Mouse (Mus musculus) layer of hippocampus, adult 9-10 months (tissue): ENCODE measurements at regions not wholly inside any gene's neighbourhood (a gene's known extent, or its start where the extent isn't known, plus 50 kb on each side); places are given as distances from the start of the nearest gene placed in this dataset.

Experiments used
- DNase-seq: peaks from one replicate; pipeline ENCODE4 v3.0.0; 2022; ENCODE audit warnings: low spot score

DNA sequence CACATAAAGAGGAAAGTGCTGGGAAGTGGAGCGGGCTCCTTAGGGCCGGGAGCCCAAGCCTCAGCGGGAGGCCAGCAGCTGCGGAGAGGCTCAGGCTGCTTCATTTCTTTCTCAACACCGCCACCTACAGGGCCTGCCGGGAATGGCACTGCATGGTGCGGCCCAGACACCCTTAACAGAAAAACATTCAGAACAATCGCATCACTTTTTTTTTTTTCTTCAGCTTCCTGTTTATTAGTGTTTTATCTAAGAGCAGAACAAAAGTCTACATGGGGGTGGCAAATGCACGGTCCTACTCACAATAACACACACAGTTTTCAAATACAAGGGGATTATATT, 195.0 kb upstream of the Spdye4c start:
- peak; percentile 97 for DNase-seq

DNA sequence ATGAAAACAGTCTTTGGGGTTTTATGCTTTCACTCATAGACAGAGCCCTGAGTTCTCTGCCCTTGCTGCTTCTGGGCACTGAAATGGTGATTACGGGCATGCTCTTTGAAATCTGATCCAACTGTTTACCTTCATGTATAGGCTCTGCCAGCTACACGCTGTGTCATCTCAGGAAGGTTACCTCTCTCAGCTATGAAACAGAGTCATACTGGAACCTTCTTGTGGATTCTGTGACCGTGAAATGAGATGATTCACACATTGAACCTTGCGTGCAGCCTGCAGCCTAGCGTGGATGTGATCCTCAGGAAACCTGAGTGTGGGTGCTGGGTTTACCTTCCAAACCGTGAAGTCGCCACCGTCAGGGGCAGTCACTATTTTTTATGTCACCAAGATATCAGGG, 189.7 kb upstream of the Spdye4c start:
- DNase-seq: no peak

DNA sequence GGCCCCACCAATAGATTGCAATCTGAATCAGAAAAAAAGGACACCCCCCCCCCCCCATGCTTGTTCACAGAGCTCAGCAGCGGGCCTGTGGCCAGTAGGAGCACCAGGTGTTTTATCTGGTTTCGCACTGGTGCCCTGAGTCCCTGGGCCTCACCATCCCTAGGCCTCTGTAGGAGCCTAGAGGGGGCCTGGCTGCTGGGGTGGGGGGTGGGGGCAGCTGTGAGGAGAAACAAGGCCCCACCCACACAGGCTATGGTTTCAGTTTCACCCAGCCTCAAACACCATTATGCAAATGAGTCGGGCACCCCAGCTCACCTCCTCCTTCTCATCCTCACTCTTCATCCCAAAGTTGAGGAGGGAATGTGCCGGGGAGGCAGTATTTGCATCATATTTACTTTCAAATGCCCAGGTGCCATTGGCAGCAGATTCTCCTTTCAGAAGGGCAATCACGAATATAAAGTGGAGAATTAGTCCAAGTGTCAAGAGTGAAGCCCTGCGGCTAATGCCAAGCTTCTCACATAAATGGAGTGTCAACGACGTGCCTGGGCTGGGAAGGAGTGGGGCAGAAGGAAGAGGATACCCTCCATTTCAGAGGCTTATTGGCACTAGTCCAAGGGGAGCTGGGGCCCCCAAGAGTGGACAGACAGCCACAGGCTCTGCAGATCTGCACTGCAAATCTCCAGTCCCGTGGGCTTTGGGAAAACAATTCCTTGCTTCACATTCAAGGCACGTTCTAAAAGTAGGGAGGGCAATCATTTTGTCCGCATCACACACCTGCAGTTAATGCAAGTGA, 187.7 kb upstream of the Spdye4c start:
- no peak for DNase-seq

DNA sequence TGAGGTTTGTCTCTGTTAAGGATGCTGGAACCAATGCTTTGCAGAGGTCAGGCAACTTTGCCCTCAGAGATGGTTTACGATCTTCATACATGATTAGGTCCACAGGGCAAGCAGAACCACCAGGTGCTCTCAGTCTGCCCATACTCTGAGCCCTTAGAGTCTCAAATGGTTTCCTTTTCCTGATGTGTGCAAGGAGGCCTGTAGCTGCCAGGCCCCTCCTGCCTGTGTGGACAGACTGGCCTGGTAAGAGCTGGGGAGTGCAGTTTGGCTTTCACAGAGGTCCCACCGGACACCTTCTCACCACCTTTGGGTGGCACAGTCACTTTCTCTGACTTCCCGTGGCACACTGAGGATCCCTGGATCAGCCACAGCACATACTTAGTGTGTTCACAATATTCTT, 186.6 kb upstream of the Spdye4c start:
- no peak for DNase-seq

DNA sequence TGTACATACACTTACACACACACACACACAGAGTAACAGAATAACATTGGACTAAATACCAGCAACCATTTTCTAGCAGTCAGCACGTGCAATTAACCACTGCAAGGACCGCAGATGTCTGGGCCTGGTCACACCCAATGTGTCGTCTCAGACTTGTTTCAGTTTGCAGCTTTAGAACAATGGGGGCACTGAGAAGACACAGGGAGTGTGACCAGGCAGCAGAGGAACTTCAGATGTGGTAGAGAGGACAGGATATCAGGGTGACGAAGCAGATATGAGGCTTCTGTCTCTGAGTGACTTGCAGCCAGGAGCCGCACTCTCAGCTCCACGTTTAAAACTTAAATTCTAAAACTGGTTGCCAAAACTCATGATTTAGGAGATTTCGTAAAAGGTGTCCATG, 183.9 kb upstream of the Spdye4c start:
- no peak for DNase-seq

DNA sequence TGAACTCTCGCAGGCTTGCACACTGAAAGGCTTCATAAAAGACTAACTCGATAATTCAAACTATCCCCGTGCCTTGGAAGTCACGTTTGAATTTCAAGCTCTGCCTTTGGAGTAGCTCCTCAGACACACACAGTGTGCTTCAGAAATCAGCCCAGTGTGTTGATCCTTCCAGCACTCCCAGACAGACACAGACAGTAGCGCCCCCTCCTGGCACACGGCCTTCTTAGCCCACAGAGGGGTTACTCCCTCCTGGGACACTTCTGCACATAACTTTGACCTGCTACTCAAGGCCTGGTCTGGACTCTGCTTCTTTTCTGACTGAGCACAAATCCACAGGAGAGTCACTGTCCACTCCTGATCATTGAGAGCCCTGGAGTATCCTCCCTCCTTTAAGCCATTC, 182.3 kb upstream of the Spdye4c start:
- no peak for DNase-seq

DNA sequence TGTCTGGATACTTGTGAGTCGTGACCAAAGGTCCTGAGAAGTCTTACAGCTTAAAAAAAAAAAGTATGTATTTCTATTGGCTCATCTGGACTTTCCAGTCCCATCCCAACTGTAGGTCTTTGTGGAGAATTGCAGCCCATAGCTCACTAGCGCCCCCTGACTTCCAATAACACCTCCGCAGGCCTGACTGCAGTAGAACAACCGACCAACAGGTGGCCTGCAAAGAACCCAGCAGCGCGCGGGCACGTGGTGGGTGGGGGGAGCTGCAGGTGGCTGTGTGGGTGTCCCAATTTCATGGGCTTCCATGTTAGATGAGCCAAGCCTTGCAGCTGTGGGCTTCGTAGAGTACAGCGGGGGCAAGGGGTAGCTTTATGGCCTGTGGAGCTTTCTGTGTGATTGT, 178.7 kb upstream of the Spdye4c start:
- DNase-seq: no peak

DNA sequence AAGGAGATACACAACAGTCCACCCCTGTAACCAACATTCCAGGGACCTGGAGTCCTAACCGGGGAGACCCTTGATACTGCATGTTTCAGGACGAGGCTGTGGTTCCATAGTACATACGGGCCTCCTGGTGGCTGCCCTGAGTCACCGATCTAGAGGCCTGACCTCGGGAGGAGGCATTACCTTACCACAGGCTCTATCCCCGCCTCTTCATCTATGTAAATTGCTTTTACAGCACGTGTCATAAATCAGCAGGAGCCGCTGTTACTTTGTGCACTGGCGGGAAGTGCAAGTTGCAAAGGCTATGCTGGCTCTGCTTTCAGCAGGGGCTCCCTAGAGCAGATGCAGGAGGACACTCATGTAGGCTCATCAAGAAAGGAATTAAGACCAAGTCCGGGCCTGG, 178.0 kb upstream of the Spdye4c start:
- DNase-seq: no peak

DNA sequence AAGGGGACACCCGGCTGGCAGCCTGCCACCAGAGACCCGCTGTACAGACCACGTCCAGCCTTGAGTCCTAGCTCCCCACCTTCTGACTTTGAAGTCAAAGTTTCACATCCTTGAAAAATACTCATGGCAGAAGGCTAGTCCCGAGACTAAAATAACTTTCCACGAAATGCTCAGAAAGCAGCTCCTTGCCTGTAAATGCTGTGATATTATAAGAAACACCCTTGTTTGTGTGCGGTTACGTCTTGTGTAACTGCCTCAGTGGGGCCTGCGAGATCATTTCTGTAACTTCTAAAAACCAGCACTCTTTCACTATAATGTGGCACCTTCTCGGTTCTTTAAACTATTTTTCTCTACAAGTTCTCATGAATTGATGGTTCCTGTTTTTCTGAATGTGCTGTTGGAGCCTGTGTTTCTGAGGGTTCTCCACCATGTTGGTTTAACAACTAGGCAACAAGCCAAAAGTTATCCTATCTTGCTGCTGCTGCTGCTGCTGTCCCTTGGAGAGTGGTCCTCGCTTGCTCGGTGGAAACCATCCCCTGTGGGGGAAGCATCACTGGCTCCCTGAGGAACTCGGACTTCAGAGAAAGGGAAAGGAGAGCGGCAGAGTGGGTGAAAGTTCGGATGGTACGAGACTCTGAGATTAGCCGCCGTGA, 176.3 kb upstream of the Spdye4c start:
- no peak for DNase-seq

DNA sequence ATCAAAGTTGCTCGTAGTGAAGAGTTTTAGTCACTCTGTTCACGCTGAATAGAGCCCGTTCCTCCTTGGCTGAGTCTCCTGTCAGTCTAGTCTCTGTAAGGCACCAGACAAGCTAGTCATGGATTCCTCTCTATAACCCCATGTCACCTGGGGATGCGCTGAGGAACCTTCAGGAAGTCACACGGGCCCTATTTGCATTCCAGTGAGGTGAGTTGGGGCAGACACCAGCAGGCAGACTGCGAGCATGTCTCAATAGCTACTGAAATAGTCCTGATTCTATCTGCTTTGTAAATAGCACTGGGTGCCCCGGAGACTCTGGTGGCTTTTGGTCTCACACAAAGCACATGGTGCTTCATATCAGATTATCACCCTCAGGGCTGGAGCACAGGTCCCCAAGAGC, 174.6 kb upstream of the Spdye4c start:
- DNase-seq: no peak

DNA sequence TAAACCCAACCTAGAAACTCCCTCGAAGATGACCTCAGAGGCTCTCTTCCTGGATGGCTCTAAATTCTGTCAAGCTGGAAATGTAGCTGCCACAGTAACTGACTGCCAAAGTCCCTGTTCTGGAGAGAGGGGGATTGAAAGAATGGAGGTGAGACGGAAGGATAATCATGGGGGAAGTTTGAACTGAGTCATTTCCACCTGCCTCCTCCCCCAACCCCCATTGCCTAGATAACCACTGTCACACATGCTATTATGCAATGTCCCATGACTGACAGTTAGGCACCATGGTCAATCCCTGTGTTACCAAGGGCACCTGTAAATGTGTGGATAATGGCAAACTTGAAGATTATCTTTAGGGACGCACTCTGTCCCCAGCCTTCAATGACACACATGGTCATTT, 172.0 kb upstream of the Spdye4c start:
- no peak for DNase-seq

DNA sequence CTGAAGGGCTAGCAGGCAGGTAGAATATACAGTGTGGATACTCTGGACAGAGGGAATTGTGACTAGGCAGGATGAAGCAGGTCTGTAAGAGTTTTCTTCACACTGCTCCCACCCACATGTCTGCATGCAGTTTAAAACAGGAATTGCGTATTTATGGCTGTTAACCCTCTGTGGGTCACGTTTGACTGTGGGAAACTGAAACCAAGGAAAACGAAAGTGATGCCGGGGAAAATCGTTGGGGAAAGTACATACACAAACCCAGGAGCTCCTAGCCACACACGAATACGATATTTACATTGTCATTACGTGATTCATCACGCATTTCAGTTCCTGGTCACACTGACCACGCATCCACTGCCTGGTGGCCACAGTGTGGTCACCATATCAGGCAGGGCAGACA, 170.6 kb upstream of the Spdye4c start:
- DNase-seq: no peak

DNA sequence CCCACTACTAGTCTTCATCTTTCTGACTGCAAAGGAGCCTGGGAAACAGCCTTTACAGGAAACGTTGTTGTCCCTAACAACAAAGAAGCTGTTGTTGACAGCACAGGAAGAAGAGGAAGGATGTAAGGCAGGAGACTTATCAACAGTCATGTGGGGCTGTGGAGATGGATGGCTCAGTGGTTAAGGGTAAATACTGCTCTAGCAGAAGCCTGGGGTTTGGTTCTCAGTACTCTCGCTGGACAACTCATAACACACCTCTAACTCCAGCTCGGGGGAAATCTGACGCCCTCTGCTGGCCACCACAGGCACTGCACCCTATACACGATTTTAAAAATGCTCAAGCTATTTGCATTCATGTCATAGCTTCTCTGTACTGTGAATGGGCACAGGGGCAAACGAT, 168.3 kb upstream of the Spdye4c start:
- DNase-seq: no peak

DNA sequence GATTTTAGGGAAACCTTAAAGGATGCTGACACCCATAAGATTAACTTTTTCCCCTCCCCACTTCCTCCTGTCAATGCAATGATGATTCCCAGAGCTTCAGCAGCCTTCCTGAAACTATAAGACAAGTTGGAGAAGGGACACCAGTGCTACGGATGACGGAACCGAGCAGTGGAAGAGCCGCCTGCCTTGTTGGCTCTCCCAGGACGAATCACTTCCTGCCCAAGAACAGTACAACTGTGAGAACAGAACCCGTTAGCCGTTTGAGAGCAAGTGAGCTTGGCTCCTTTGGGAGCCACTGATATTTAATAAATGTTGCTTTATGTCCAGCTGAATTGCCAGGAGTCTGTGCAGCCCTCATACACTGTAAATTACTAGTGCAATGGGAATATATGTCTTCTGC, 166.8 kb upstream of the Spdye4c start:
- DNase-seq: no peak

DNA sequence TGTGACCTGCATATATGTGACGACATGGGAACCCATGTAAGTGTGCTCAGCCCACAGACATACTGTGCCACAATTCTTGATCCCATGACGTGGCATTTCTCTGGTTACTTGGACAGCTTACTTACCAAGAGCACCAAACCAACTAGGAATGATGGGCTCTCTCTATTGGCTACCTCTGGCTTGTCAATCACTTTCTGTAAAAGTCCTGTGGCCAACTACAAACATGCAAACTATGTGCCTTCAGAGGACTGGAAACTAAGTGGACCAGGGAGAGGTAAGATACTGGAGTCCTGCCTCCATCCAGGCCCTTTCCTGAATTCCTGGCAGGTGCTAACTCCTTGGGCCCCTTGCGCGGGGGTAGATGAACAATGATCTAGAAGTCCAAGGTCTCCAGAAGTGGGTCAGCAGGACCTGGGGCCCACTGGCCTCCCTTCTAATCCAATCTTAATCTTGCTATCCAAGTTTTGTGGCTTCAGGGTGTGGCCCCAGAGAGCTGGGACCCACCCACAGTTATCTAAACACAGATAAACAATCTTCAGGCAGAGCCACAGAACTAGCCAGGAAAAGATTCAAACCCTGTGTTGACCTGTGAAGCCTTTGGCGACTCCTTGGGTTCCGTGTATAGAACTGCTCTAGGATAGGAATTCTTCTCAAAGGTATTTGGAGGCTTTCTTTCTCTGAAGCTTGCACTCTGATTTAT, 163.7 kb upstream of the Spdye4c start:
- DNase-seq: no peak

DNA sequence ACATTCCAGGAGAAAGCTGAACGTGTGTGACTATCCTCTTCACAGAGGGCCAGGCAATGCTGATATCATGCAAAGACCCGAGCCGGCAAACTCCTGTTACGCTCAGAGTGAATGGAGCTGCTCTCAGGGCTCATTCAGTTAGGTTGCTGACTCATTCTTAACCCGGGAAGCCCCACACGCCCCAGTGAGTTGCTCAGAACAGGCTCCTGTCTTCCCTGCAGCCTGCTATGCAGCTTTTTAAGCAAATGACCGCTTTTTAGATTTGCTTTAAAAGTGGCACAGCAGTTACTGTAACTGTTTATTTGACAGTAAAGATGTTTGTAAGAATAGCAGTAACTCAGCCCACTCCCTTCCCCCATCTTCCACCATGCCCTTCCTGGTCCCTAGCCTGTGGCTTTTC, 162.9 kb upstream of the Spdye4c start:
- no peak for DNase-seq

DNA sequence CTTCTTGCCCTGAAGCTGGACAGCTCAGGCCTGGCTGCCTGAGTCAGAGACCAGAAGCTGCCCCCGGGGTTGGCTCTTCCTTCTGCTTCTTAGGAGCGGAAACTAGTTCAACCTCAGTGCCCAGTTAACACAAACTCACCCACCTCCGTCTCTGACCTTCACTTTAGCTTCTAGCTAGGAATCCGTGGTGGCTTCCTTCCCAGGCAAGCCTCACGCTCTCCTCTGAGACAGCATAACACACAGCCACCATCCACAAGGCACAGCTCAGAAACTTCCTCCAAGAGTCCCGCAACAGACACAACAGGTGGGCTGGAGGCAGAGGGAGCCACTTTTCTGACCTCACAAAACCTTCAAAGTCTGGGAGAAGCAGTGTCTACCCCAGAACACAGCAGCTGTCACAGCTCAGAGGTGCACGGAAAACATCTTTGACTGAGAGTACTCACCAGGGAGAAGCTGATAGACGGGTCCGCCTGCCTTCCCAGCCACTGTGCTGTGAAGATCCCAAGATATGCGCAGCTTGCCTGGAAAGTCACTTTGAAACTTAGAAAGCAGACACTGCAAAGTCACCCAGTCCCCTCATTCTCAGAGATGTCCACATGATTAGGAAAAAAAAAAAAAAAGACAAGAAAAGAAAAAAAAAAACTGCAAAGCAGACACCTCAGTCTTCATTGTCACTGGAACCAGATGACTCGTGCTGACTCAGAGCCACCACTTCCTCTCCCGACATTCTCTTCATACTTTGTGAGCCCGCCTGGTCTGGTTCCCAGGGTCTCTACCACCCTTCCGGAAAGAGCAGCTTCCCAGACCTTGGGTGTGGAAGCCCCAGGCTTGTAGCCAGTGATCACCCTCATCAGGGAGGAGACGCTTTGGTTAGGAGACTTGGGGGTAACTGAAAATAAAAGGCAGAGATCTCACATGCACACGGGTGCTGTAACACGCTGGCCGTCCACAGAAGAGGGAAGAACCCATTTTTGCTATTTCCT, 162.1 kb upstream of the Spdye4c start:
- DNase-seq: no peak

DNA sequence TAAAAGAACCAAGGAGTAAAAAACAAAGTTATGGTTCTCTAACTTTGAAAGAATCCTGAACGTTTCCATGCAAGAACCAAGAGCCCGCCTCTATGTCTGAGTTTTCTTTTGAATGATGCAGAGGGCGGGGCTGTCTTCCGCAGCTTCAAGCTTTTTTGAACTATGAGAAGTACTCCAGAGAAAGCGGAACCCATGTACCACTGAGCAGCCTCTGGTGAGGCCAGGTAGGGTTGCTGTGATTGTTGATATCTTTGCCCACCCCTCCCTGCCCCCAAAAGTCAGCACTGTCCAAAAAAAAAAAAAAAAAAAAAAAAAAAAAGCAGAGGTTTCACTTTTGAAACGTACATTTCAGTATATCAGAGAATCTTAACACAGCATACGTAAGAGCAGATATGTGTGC, 161.2 kb upstream of the Spdye4c start:
- DNase-seq: no peak

DNA sequence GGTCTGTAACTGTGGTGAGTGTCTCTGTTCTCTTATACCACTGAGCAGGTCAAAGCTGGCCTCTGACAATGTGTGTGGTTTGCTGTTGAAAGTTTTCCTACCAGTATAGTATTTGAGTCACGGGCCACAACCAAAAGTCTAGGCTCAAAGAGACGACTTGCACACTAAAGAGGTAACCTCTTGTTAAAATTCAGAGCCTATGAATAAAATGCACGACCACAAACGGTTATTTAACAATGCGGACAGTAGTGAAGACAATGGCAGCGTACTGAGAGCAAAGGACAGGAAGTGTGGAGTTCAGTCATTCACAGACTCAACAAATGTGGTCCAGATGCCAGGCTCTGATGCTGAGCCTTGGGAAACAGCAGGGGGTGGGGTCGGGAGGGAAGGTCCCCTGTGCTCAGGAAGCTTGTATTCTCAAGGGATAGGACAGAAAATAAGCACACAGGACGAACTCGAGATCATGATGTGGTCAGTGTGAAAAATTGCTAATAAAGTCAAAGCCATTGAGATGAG, 160.2 kb upstream of the Spdye4c start:
- no peak for DNase-seq

DNA sequence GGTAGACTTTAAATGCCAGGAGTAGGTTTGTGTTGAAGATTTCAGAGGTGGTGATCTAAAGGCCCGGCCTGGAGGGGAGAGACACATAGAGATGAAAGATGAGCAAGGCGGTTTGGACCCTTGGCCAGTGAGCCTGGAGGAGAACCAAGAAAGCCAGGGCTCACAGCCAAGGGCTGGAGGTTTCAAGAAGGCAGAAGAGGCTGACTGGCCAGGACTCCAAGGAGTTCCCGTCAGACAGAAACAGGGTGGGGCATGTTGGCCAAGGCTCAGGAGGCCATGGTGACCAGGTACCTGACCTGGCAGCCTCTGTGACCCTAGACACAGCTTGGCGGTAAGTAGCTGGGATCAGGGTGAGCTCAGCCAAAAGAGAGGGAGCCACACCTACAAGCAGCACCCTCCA, 159.3 kb upstream of the Spdye4c start:
- DNase-seq: no peak

DNA sequence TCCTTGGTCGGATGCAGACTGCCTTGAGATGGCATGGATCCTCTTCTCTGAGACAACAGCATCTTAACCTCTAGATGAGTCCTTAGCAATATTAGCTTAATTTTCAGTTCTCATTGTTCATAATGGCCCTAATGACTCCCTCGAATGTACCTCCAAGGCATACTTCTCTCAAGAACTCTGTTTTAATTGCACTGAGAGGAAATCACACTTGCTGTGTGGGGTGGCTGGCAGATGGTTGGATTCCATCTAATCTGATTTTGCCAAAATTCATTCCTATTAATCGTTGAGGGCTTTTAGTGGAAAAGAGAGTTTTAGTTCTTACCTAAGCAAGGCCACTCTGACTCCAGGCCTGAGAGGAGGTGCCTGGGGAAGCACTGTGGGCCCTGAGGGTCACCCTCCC, 158.3 kb upstream of the Spdye4c start:
- DNase-seq: peak; percentile 22

DNA sequence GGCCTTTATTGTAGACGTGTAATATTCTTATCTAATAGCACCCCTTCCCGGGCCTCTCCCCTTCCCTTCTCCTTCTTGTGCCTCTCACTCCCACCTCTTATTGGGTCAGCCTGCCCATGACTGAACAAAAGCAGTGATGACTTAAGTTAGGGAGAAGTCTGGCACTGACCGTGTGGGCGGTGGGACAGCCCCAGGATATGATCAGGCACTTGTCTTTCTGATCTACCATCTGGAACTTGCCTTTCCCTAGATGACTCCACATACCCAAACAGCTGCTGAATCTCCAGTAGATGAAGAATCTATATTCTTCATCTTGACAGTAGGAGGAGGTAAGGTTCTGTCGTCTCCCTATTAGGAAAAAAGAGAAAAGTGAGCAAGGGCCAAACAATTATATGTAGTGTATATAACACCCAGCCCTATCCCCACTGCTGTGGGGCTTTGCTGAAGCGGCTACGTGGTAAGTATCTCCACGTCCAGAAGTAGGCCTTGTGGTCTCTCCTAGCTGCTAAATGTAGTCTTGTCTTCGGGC, 157.4 kb upstream of the Spdye4c start:
- no peak for DNase-seq
